Mouse (Mus musculus) CD4-positive, CD25-positive, alpha-beta regulatory T cell, adult 4 months (primary cell): ENCODE measurements at regions not wholly inside any gene's neighbourhood (a gene's known extent, or its start where the extent isn't known, plus 50 kb on each side); places are given as distances from the start of the nearest gene placed in this dataset.

Experiments
- ATAC-seq: one replicate; pipeline ENCODE4 v1.8.0; 2017

- ATAC-seq = no peak
Measured at GRCm38 (mm10) chr5:133676791-133677450, 422.6 kb upstream of the Castor2 start.

- no peak for ATAC-seq
Measured at GRCm38 (mm10) chr5:133675636-133676035, 423.9 kb upstream of the Castor2 start.

- no peak for ATAC-seq
Measured at GRCm38 (mm10) chr5:133666473-133666872, 433.0 kb upstream of the Castor2 start.

DNA sequence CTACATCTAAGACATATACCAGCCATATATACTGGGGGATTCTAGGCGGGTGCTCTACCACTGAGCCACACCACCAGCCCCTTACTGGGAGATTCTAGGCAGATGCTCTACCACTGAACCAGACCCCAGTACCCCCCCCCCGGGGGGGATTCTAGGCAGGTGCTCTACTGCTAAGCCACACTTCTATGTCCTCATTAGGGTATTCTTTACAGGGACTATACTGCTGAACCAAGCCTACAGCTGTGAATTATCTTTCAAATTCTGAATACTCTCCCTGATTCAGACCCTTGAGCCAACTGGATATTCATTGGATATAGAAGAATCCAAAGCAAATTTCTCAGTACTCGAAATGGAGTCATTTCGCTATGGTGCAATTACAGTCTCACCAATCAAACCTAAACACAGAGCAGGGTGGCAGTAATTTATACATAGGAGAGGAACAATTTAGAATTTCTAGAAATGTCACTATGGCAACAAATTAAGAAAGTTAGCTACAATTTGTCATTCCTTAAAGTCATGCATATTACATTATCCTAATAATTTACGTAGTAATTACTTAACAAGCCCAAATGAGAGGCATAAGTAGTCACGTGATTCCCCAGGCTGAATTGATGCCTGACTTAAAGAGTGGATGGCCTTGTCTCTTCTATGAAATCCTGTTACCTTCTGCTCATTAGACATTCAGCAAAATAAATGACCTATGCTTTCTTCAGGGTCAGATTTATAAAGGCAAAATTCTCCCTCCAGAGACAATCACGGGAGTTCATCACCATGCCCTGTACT, 436.8 kb upstream of the Castor2 start:
- no peak for ATAC-seq

DNA sequence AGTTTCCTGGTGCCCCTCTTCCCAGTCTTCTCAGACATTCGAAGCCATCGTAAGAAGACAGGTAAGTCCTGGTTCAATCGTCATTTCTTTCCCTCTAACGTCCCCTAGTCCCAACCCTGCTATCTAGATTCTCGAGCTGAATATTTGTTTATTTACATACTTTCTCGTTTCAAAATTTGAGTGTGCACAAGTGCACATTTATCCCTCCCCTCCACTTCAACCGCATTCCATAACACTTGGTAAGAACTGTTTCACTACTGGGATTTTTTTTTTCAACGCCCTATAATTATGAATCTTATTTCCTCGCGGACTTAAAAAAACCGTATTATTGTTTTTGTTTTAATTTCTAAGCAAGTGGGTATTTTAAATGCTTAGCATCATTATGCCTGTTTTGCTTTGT, 439.2 kb upstream of the Castor2 start:
- ATAC-seq = no peak

DNA sequence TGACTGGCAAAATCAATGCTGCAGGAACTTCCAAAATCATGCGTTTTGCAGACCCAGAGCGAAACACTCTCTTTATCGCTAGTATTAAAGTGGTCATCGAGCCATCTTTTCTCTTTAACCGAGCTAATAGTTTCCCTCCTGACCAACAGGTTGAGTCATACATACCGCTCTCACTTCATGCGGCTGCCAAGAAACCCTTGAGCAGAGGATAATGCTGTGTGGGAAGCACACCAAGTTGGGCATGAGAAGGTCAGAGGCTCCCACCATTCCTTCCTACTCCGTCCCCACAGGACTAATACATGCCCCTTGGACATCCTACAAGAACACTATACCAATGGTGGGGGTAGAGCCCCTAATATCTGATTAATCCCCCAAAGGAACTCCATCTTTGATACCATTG, 442.7 kb upstream of the Castor2 start:
- no peak for ATAC-seq

- no peak for ATAC-seq
Measured at GRCm38 (mm10) chr5:133653431-133653830, 446.1 kb upstream of the Castor2 start.

DNA sequence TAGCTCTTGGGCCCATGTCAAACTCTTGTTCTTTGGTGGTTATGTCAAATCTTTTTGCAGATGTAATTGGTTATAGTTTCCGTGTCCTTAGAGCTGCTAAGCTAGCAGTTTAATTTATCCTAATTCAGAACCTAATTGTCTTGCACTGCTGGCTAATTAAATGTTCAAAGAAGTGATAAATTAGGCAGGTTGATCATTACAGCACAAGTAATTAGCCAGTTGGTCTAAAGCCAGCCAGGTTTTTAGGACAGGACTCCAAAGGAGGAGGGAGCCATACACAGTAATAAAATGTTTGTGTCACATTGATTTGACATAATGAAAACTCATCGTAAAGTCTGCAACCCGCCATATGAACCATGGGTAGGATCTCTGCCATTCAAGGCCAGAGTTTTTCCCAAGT, 449.3 kb upstream of the Castor2 start:
- no peak for ATAC-seq

- no peak for ATAC-seq
Measured at GRCm38 (mm10) chr5:133645696-133646195, 453.8 kb upstream of the Castor2 start.

DNA sequence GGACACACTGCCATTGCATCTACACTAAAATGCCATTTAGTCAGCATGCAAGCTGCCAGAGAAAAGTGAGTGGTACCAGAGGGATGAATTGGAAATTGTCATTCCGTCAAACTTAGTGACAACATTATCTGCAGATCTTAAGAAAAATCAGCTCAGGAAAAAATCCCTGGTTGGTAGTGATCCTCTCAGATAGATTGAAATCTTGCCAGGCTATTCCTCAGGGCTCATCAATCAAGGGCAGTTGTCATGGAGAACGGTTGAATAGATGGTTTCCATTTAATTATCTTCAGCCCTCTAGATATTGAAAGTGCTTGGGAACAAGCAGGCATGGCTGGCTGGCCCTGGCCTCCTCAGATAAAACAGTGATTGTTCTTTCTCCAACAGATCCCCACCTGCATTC, 456.2 kb upstream of the Castor2 start:
- no peak for ATAC-seq

DNA sequence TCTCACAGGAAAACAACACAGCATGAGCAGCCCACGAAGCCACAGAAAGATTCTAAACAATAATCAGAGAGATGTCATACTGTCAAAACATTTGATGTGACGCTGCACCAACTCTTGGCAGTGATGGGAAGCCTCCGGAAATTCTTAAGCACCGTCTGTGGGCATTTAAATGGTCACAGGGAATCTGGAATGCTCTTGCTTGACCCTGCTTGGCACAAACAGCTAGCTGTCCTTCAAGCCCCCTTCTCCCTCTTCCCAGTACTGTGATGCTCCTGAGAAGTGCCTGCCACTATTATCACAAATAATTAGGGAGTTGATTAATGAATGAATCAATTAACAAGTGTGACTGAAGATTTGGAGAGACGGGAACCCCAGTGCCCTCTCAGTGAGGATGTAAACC, 465.0 kb upstream of the Castor2 start:
- no peak for ATAC-seq

DNA sequence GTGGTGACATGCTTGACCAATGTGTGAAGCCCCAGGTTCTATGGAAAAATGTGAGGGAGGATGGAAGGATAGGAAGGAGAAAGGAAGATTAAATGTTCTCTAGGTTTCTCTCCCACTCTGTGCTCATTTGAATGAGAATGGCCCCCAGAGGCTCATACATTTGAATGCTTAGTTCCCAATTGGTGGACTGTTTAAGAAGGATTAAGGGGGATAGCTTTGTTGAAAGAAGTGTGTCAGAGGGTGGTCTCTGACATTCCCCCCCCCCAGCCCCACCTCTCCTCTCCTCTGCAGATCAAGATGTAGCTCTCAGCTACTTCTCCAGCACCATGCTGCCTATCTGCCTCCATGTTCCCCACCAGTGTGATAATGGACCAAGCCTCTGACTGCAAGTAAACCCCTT, 467.7 kb upstream of the Castor2 start:
- ATAC-seq = no peak

DNA sequence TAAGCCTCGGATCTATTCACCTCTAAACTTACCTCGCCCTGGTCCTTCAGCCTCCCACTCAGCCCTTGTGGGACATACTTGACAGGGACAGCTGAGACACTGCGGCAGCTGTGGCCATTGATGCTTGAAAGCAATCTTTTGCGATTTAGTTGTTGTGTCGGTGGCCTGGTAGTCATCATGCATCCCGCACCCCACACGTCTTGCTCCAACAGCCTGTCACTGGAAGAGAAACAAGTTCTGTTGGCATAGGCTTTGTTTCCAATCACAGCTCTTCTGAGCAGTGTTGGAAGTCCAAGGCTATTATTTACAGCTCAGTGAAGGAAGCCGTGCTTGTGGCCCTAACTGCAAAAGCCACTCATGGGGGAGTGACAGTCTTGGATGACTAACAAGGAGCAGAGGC, 480.2 kb upstream of the Castor2 start:
- ATAC-seq = no peak

DNA sequence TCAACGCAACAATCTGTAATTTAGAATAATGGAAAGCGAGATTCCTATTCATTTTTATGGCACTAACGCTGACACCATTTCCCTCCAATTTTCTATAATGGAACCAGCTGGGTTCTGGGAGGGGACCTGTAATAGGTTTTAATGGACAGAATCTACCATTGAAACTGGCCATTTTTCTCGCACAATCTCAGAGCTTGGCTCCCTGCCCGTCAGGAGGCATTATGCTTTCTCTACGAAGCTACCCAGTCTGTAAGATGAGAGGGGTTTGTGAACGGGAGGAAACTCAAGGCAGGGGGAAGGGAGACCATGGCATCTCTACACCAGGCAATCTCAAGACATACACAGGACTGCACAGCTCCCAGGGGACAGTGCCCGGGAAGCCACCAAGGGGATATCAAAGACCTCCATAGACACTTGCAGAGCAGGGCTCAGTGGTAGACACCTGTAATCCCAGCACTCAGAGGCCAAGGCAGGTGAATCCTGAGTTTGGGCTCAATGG, 498.2 kb upstream of the Castor2 start:
- ATAC-seq = no peak

GRCm38 (mm10) chr5:133600630-133601029, 498.9 kb upstream of the Castor2 start:
- no peak for ATAC-seq

DNA sequence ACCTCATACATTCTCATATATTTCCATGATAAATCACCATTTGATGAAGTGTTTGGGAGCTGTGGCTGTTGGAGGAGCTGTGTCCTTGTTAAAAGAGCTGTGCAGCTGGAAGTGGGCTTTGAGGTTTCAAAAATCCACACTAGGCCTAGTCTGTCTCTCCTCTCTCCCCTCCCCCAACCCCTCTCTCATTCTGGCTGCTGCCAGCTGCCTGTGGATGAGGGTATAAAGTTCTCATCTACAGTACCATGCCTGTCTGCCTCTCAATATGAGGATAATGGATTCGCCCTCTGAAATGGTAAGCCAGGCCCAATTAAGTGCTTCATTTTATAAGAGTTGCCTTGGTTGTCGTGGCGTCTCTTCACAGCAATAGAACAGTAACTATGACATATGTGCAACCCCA, 501.4 kb upstream of the Castor2 start:
- ATAC-seq = no peak

DNA sequence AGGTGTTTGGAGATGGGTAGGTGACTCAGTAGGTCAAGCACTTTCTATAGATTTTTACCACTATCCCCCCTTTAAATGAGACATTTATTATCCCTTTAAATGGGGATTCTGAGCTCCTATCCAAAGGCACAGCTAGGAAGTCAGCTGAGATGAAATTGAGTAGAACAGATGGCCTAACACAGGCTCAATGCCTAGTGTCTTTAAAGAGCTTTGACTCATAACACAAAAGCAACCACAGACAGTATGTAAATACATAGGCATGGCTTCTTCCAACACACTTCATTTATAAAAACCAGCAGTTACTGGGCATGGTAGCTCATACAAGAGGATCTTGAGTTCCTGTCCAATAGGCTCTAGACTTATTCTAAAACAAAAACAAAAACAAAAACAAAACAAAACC, 513.0 kb upstream of the Castor2 start:
- ATAC-seq = no peak

DNA sequence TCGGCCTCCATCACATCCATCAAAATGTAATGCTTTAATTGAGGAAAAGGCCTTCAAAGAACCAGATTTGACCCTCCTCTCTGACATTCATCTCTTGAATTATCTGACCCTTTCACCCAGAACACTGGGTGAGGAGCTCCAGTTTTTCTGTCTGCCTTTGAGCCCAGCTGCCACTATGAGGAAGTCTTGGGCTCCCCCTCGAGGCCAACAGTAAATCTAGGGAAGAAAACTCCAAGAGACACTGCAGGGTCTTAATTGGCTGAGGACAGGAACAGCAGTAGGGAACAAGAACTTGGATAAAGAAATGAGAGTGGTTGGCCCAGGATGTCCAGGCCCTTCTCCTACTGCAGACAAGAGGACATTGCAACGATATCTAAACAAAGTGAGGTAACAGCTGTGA, 514.3 kb upstream of the Castor2 start:
- no peak for ATAC-seq

GRCm38 (mm10) chr5:133576595-133576994, 522.9 kb upstream of the Castor2 start:
- no peak for ATAC-seq

DNA sequence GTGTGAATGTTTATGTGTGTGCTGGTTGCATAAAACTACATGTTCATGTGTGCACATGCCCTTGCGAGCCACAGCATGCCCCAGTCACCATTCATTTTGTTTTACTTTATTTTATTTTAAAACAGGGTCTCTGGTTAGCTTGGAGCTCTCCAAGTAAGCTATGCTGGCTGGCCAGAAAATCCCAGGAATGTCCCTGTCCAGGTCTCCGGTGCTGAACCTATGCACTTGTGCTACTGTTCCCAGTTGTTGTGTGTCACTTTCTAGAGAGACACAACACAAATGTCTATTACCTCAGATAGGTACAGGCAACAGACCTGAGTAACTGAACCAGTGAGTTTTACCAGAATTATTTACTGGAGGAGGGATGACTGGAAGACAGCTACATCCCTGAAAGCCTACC, 530.4 kb upstream of the Castor2 start:
- ATAC-seq = no peak

DNA sequence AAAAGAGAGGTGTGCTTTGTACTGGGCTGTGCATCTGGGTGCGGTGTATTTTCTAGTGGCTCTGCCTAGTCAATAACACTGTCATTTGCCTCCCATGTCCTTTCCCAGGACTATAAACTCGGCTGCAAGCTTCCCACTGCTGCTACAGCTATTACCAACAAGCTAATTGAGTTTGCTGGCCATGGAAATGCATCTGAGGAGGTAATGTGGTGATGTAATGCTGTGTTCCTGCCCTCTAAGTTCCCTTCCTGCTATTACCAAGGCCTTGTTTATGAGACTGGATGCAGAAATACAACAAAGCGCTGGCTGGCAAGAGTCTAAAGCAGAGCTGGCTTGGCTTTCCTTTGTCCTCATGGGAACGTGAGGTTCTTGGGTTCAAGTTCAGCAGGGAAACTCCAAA, 533.0 kb upstream of the Castor2 start:
- no peak for ATAC-seq

- ATAC-seq = no peak
Measured at GRCm38 (mm10) chr5:133550657-133551056, 548.9 kb upstream of the Castor2 start.

DNA sequence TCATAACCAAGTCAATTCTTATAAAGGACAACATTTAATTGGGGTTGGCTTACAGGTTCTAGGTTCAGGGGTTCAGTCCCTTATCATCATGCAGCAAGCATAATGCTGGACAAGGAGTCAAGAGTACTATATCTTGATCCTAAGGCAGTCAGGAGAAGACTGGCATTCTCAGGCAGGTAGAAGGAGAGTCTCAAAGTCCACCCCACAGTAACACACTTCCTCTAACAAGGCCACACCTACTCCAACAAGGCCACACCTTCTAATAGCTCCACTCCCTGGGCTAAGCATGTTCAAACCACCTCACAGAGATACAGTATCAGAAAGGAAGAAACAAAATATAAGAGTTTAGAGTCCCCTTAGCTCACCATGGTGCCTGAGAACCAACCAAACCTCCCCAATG, 557.3 kb upstream of the Castor2 start:
- no peak for ATAC-seq

- no peak for ATAC-seq
Measured at GRCm38 (mm10) chr5:133532678-133533077, 566.8 kb upstream of the Castor2 start.
